Mouse (Mus musculus) olfactory bulb, adult 2 months (tissue): ENCODE results near the gene Crebl2.

ENCODE experiments used
- CTCF ChIP-seq: fragments of 200-500 bp; IDR thresholded peaks from 2 replicates; pipeline ENCODE4 v1.5.1; 2012; ENCODE audit warnings: low read depth, mild to moderate bottlenecking, low read length, moderate library complexity; ENCODE audit not compliant: insufficient read depth
- POLR2A ChIP-seq: fragments of 200-500 bp; IDR thresholded peaks from 2 replicates; pipeline ENCODE4 v1.6.1; 2012; ENCODE audit warnings: mild to moderate bottlenecking, low read depth, low read length, moderate library complexity; ENCODE audit not compliant: insufficient read depth

DNA sequence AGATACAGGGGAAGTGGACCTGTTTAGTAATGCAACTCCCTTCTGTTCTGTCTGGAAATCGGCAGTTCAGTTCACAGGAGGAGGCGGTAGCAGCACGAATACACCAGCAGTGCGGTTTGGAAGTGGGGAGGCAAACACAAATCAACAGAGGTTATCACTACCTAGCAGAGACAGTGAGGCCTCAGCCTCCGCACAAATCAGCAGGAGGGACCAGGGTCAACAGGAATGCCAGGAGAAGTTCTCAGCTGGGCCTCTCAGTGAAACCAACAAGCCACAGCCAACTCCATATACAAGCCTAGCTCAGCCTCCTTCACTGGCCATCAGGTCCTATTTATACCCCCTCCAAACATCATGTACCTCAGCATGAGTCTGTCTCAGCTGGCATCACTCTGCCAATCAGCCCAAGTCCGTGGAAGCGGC, 48.5 kb upstream of the Crebl2 start:
- TF ChIP-seq CTCF = no peak
- no peak for TF ChIP-seq POLR2A
